Mouse (Mus musculus) ovary, postnatal 36 days (tissue): ENCODE data around the gene Glis3.

Experiments
- DNase-seq: peaks from one replicate; pipeline ENCODE4 v3.0.0; 2022; ENCODE audit warnings: low spot score, mixed read lengths

Glis3 gene

DNA sequence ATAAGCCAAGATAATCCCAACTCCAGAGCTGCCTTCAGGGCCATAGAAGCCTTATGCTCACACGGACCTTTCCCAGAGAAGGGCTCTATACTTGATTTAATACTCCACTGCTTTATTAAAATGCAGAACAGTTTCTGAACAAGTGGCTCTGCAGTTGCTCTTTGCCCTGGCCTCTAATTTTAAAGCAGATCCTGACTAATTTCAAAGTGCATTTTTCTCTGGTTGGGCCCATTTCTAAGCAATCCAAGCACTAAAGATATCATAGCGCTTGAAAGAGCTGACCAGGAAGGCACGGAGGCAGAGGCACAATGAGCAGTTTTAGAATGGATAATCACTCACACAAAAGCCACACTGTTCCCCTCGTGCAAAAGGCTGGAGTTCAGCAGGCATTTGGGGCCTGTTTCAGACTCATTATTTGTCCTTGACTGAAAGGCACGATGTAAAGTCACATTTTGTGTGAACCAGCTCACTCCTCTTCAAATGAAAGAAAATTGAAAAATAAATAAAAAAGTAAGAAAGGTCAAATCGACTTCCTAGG lies 202.5 kb downstream of the Glis3 start:
- no peak for DNase-seq

DNA sequence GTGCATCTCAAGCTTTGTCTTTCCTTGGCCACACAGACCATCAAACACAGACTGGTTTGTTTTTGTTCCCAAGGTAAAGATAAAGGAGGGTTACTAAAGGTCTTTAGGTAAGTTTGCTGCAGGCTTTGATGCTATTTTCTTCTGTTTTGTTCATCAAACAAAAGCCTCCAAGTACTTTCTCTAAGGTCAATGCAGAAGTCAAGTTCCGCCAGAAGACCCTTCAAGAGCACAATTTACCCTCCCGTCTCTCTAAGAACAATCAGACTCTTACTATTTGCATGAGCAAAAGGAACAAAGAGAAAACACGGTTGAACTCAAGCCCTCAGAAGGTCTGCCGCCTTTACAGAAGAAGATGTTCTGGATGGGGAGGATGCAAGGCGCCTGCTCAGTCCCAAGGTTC lies 206.3 kb downstream of the Glis3 start:
- no peak for DNase-seq

DNA sequence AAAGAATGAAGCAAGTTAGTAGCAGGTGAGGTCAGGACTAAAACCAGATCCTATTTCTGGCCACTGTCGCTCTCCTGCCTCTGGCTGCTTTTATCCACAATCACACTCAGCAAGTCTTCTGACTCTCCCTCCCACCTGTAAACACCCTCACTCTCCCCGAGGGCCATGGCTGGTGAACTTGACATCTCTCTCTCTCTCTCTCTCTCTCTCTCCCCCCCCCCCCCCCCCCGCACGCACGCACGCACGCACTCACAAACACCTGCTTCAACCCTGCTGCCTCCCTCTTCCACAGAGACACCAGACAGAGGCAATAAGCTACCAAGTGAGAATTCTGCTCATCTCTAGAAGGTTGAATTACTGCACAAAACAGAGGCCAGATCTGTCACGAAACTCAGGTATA lies 208.7 kb downstream of the Glis3 start:
- no peak for DNase-seq

DNA sequence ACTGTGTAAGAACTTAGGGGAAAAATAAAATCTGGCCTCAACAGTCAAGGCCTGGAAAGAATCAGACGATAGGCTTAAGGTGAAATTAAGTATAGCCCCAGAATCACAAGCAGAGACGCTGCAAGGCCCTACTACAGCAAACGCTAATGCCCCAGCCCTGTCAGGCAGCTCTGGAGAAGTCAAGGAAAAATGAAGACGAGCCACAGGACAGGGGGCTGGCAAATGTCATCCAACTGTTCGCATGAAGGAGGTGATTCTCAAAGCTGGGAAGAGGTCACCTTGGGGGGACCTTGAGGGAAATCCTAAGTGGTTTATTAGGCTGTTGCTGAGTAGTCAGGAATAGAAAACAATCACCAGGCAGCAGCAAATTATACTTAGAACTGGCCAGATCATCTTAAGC lies 214.1 kb downstream of the Glis3 start:
- no peak for DNase-seq

DNA sequence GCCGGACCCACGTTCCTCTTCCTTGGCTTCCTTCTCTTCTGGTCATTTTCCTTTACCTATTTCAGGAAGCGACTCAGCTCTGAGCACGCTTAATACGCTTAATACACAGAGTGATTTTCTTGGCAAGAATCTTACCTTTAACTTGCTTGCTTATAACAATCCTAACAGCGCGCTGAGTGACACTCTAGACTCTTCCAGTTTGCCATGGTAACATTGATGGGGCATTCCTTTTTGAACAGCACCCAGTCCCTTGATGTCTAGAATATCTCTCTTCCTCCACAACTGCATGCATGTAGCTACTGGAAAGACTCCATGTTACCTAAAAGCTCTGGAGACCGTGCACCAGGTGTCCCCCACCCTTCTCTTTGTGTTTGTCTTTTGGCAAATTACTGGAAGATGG lies 225.5 kb downstream of the Glis3 start:
- DNase-seq, result no peak

DNA sequence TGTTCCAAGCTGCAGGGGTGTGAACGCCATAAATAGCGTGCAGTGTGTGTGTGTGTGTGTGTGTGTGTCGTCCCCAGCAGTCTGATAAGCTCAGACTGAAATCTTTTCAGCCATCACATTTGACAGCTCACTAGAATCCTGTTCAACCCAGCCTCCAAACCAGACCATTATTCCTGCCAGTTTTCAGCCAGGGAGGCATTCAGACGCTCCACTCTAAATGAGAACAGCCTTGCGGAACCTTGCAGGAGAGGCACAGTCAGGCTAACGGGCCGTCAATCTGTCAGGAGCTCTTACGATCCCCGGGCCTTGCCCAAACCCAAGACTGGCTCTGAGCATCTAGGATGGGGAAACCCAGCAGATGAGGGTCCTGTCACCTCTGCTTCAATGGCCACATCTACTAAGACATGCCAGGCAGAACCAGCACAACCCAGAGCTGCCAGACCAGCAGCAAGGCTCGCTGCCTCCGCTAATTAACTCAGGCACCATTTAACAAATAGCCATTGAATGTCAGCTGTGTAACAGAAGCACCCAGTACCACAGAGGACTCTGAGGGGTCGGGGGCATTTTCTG lies 226.8 kb downstream of the Glis3 start:
- no peak for DNase-seq

DNA sequence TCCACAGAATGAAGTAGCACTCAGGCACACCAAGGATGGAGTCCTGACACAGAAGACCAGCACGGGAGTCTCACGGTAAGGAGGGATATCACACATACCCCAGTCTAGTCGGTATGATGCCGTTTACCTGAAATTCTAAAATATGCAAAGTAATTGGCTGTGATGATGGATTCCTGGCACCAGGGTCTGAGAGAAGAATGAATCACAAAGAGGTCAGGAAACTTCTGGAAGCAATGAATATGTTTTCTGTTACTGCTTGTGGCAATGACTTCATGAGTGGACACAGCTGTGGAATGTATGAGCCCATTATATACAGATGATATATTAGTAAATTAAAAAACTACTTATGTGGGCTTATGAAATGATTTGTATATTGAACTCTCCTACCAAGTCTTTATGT lies 231.1 kb downstream of the Glis3 start:
- DNase-seq, result no peak

DNA sequence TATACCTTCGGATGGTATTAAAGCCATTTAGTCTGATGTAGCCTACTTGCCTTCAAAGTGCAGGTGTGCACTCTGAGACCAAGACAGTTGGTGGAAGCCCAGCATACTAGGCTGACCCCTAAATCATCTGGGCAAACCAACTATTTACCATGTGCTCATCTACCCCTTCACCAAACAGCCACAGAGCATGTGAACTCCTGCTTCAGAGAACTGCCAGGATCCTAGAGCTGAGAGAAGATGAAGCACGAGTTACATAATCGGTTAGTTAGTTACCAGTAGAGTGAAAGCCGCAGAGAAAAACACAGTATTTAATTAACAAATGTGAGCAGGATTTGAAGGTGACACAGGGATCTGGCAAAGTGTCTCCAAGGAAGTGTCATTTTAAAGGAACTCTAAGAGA lies 237.7 kb downstream of the Glis3 start:
- no peak for DNase-seq

DNA sequence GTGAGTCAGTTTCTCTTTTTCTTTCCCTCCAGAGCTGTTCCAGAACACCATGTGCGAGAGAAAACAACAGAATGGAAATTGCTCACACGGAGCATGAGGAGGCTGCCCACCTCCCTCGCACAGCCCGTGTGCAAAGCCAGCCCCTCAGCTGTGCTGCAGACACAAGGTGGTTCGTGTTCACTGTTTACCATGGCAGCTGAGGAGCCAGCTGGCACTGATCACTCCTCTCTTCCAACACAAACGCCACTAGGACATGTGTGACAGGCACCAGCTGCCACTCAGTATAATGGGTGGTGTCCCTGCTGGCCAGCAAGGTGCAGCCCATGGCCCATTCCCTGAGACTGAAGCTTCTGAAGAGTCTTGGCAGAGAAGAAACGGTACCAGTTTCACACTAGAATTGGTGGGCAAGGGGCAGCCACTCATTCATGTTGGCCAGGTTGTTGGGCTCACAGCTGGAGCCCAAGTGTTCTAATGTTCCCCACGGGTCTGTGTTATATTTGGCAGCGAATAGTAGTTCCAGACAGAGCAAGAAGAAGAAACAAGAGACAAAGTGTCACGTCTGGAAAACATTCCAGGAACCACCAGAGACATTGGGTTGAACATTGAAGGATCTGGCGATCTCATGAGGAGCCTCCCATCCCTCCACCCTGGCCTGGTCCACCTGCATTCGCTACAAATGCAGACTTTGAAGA lies 243.3 kb downstream of the Glis3 start:
- DNase-seq, result no peak

DNA sequence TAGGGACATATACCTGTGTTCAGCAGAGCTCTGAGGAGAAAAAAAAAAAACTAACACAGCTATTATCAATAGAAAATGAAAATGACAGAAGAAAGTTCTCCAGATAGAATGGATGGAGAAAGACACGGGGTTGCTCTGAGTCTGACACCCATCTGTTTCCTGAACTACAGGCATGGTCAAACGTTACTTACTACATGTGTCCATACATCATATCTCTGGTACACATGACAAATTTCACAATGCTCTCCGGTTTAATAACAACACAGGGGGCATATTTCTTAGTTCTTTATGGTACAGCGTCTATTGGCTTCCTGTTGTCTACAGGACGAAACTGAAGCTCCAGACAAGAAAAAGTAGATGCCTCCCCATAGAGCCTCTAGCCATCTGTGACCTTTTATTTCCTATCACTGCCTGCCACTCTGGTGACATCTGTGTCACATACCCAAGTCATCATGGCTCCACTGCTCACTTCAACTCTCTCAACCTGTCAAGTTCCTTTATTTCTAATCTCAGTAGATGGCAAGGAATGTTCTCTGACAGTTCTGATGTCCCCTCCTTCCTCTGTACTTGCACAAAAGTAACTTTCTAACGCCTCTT lies 251.6 kb downstream of the Glis3 start:
- no peak for DNase-seq

DNA sequence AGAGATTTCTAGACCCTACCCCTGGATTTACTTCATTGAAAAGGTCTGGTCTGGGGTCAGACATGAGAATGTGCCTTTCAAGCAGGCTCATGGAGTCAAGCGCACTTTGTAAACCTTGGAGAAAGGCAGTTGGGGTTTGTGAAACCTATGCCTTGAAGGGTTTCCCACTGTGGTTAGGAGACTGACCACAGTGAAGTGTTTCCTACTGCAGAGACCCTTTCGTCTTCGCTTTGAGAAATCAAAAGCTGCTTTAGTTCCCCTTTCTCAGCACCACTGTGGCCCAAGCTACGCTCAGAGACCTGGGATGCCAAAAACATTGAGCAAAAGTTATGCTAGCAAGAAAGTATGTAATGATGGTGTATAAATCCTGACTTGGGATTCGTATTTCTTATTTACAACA lies 255.7 kb downstream of the Glis3 start:
- DNase-seq, result no peak

DNA sequence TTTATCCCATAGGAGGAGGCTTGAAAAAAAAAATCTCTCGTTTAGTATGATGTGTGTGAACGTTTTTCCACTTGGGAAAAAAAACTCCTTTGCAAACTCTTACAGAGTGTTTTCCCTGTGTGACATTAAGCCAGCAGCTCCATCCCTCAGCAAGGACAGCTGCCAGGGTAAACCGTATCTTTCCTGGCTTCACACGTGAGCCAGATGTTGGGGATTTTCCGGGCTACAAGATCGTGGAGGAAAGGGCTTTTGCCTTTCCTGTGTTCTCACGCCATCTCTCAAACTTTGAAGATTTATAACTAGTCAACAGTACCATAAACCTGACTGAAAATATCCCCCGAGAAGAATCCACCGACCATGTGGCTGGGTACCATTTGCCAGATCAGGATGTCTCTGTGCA lies 256.9 kb downstream of the Glis3 start:
- DNase-seq, result no peak

DNA sequence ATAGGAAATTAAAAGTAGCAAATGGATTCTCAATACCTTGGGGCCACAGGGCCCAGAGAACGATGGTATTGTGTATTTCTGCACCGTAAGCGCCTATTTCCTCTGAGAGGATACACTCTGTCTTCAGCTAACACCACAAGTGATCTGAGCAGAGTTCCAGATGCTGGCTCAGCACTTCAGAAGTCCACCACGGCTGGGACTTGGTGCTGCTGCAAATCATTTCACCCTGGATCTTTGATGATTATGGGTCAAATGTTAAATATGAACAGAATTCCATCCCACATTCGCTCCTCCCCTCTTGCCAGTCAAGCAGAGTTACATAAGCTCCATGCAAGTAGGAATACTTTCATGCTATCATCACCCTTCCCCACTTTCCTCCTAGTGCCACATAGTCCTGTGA lies 263.8 kb downstream of the Glis3 start:
- DNase-seq, result no peak

DNA sequence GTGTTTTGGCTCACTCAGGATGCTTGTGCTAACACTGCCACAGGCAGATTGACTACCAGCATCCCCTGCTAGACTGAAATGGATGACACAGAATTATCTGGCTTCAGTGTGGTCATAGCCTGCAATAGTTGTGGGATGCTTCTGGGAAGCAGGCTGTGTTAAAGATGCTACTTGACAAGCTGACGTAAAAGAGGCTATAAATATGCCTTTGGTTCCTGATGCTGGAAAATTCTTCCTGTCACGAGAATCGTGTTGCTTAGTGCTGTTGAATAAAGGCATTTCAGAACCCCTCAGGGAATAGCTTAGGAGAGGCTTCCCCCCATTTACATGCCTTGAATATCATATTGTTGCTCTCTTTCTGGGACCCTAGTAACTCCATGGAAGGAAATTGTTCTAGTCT lies 271.1 kb downstream of the Glis3 start:
- no peak for DNase-seq

DNA sequence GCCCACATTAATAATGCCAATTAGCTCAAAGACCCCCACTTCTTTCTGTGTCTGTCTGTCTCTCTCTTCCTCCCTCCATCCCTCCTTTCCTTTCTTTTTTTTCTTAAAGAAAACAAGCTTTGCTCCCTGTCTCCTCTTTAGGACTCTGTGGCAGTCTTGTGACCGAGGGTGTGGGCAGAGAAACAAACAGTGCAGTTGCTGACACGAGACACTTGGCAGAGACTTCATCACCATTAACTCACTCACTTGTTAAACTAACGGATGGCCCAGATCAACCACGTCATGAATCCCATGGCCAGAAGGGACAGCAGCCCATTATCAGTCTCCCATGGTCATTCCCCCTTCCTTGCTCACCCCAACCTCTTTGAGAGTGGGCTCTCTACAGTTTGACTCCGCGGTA lies 276.9 kb downstream of the Glis3 start:
- no peak for DNase-seq

DNA sequence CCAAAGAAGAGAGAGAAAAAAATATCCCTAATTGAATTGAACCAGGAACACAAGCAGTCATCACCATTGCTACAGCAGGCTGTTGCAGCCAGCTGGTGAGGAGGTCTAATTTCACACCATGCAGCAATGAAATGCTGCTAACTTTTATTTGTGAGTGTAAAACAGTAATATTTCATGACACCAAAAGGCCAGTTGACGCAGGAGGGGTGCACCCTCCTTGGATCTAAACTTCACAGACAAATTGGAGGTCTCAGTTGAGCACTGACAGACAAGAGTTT lies 284.4 kb downstream of the Glis3 start:
- no peak for DNase-seq

DNA sequence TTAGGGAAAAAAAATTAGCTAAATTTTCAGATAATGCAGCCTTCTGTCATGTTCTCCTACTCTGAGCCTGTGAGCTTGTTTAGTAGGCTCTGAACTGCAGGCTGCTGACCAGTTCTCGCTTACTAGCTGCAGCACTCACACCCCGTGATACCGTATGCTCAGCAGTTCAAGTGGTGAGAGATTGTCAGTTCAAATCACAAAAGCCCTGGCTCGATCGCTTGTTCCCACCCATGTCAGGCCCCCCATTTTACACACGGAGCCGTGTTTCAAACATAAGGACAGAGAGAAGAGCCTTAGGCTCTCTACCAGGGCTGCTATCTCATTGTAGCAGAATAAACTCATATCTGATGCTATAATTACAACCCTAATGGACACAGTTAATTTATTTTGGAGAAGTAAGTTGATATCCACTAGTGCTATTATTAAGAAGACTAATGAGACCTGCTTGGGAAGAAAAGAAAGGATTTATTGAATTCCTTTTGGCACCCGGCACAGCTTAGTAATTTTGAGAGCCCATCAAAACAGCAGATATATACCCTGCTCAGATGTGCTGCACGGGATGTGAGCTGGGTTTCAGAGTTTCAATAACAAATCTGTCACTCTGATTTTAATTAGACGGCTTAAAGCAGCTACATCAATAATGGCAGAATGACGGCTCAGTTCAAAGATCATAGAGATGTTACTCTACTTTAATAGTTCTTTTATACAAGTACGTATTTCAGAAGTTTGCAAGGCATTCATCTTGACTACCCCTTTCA lies 284.9 kb downstream of the Glis3 start:
- DNase-seq, result no peak

DNA sequence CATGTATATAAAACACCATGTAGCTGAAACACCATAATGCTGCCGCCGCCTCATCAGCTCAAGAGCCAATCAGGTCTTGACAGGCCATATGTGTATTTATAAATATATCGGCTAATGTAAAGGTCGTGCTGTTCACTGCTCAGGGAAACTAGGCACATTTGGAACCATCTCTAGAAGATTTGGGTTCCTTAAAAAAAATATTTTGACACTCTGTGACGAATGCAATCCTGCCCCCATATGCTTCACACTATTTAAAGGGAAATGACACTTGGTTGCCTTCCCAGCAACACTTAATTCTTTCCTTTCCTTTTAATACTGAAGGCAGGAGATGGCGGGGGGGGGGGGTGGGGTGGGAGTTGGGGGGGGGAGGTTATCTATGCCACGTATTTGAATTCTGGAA lies 286.1 kb downstream of the Glis3 start:
- no peak for DNase-seq

DNA sequence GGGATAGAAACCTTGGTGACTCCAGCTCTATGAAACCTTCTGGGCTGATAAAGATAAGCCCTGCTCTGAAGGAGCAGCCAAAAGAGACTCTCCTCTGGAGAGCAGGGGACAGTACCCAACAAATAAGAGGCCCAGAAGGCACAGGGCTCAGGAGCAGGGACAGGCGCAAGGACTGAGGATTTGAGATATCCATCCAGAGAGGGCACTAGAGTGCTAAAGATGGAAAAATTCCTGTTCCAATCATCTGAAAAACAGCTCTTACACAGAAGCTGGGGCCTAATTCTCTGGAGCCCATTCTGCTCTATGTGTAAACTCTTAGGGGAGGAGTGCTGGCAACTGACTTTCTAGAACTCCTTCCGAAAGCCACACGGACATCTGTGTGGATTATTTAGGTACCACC lies 287.0 kb downstream of the Glis3 start:
- no peak for DNase-seq

DNA sequence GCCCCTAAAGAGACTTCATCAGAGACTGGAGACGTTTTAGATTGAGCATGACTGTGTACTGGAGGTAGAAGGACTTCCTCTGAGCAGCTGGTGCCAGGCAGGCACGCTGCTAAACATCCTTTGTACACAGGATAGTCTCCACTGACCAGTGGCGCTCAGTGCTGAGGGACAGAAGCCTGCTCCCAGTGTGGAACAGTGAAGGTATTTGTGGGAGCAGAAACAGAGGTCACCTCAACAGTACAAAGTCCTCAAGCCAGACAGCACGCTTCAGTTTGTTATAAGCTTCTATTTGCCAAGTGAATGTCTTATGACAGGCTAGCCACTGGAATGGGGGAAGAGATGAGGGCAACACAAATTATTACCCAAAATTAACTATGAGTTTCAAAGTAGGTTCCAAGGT lies 289.0 kb downstream of the Glis3 start:
- DNase-seq, result no peak

DNA sequence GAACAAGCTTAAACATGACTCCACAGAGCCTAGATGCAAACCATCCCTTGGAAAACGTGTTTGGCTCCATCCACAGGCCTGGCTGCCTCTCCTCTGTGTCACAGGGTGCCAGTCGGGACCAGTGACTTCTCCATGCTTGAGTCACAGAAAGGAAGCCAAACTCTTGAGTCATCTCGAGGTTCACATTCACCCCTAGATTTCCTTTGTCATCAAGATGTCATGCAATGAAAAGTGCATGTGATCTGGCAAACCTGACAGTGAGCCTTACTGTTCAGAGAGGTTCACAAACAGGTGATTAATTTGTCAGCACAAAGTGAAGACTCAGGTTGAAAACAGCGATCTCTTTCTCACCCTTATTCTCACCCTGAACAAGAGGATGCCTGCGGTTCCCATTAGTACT lies 290.7 kb downstream of the Glis3 start:
- no peak for DNase-seq

DNA sequence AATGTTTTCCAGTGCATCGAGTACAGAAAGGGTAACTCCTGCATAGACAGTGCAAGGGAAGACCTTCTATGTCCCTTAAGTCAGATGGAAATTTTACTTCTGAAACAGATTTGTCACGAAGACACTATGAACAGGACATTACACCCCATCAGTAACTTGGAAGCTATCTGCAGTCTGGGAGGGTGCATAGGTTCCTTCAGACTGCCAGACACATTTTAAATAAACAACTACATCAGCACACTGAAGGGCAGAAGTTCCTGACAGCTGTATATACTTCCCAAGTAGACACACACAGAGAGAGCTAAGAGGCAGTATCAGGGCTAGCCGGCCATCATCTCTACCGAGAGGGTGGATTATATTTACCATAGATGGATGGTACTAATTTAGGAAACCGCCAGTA lies 296.5 kb downstream of the Glis3 start:
- no peak for DNase-seq
